Mouse (Mus musculus): ENCODE results near the gene Rap1a. TPM values are rescaled to one million over a fixed set of nuclear protein-coding genes. Genes with fewer than 3 reads are reported as not detected.
"Not testable (repeated sequence)": the region's sequence is repeated elsewhere in the genome, so short reads cannot be mapped to it uniquely, and the experiment has no call there.

The Rap1a gene
- polyA plus RNA-seq, 1 experiment, result 15.1 TPM

DNA sequence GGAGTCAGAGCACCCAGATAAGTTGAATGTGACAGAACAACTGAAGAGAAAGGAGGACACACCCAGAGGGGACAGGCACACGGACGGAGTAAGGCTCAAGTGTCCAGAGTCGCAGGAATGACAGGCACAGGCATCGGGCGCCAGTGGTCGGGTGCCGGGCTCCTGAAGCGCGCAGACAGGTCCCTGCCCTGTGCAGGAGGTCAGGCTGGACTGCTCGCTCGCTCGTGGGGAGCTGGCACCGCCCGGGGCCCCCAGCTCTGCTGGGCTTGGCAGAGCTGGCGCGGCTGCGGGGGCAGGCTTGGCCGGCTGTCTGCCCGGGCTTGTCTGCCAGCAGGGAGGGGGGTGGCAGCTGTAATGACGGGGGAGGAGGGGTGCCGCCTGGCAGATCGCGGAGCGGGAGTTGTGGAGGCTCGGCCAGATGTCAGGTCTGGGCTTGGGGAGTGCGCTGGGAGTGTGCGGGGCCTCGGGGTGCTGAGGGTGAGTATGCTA is 96.0 kb downstream of the Rap1a start:
- TF ChIP-seq CEBPB (IDR thresholded peaks at IDR 0.05; ENCODE audit: low read depth) (no peak), USF1 (IDR thresholded peaks at IDR 0.05; ENCODE audit: low read depth) (no peak), MYOG (IDR thresholded peaks at IDR 0.05; ENCODE audit: control insufficient read depth, extremely low read depth, insufficient read length) (no peak), CTCF (IDR thresholded peaks at IDR 0.05; ENCODE audit: control insufficient read depth, insufficient read depth, insufficient read length) (no peak), MYOD1 (IDR thresholded peaks at IDR 0.05; ENCODE audit: control insufficient read depth, insufficient read length, low read depth) (no peak), MAX (IDR thresholded peaks at IDR 0.05) (no peak), FOSL1 (IDR thresholded peaks at IDR 0.05; ENCODE audit: insufficient read depth, low read length, poor library complexity, severe bottlenecking) (no peak)
- Histone ChIP-seq H3K79me3 (ENCODE audit: low read depth) (peaks cover 6% of the 10 kb centered on the region), H3K79me2 (ENCODE audit: control insufficient read depth, insufficient read depth) (peaks cover 32% of the 10 kb centered on the region), H3ac (ENCODE audit: control insufficient read depth, insufficient read length, low read depth) (peak overlapping the region; percentile 82), H3K4me3 (ENCODE audit: insufficient read depth, poor library complexity, severe bottlenecking) (peak overlapping the region; percentile 36), H3K36me3 (ENCODE audit: control insufficient read depth, insufficient read depth) (no peaks in the 10 kb centered on the region), H3K27me3 (ENCODE audit: control insufficient read depth, insufficient read depth, insufficient read length) (no peaks in the 10 kb centered on the region)

- Histone ChIP-seq H3K79me3 (ENCODE audit: low read depth) (peaks cover 6% of the 10 kb centered on the region), H3K4me3 (ENCODE audit: insufficient read depth, poor library complexity, severe bottlenecking) (peak within 1 kb of the TSS; percentile 36), H3K27me3 (ENCODE audit: control insufficient read depth, insufficient read depth, insufficient read length) (no peaks in the 10 kb centered on the region), H3K36me3 (ENCODE audit: control insufficient read depth, insufficient read depth) (no peaks in the 10 kb centered on the region), H3ac (ENCODE audit: control insufficient read depth, insufficient read length, low read depth) (peak within 1 kb of the TSS; percentile 82), H3K79me2 (ENCODE audit: control insufficient read depth, insufficient read depth) (peaks cover 32% of the 10 kb centered on the region)
- no peak for TF ChIP-seq MYOG (IDR thresholded peaks at IDR 0.05; ENCODE audit: control insufficient read depth, extremely low read depth, insufficient read length)
- TF ChIP-seq MAX (IDR thresholded peaks at IDR 0.05), result peak; percentile 41
- TF ChIP-seq CEBPB (IDR thresholded peaks at IDR 0.05; ENCODE audit: low read depth), result no peak
- no peak for TF ChIP-seq FOSL1 (IDR thresholded peaks at IDR 0.05; ENCODE audit: insufficient read depth, low read length, poor library complexity, severe bottlenecking)
Measured at GRCm38 (mm10) chr3:105704031-105705008, 96.8 kb downstream of the Rap1a start, which contains the start of gene Inka2. Gene Inka2 (plus strand): TSS chr3:105704599.

- Histone ChIP-seq H3K36me3 (ENCODE audit: control insufficient read depth, insufficient read depth) (no peaks in the 10 kb centered on the region), H3ac (ENCODE audit: control insufficient read depth, insufficient read length, low read depth) (no peak overlapping the region), H3K4me3 (ENCODE audit: insufficient read depth, poor library complexity, severe bottlenecking) (no peak overlapping the region), H3K27me3 (ENCODE audit: control insufficient read depth, insufficient read depth, insufficient read length) (no peaks in the 10 kb centered on the region), H3K79me2 (ENCODE audit: control insufficient read depth, insufficient read depth) (peaks cover 30% of the 10 kb centered on the region), H3K79me3 (ENCODE audit: low read depth) (peaks cover 6% of the 10 kb centered on the region)
- TF ChIP-seq MYOG (IDR thresholded peaks at IDR 0.05; ENCODE audit: control insufficient read depth, extremely low read depth, insufficient read length) (no peak), CEBPB (IDR thresholded peaks at IDR 0.05; ENCODE audit: low read depth) (no peak), USF1 (IDR thresholded peaks at IDR 0.05; ENCODE audit: low read depth) (no peak), MAX (IDR thresholded peaks at IDR 0.05) (no peak), FOSL1 (IDR thresholded peaks at IDR 0.05; ENCODE audit: insufficient read depth, low read length, poor library complexity, severe bottlenecking) (no peak), MYOD1 (IDR thresholded peaks at IDR 0.05; ENCODE audit: control insufficient read depth, insufficient read length, low read depth) (no peak), CTCF (IDR thresholded peaks at IDR 0.05; ENCODE audit: control insufficient read depth, insufficient read depth, insufficient read length) (no peak)
Measured at GRCm38 (mm10) chr3:105703571-105703970, 97.6 kb downstream of the Rap1a start.

- no peak overlapping the region for H3K4me3 ChIP-seq (ENCODE audit: insufficient read depth, poor library complexity, severe bottlenecking)
- no peak for TF ChIP-seq MYOG (IDR thresholded peaks at IDR 0.05; ENCODE audit: control insufficient read depth, extremely low read depth, insufficient read length)
- TF ChIP-seq CTCF (IDR thresholded peaks at IDR 0.05; ENCODE audit: control insufficient read depth, insufficient read depth, insufficient read length), result no peak
- TF ChIP-seq USF1 (IDR thresholded peaks at IDR 0.05; ENCODE audit: low read depth), result no peak
- no peak for TF ChIP-seq MAX (IDR thresholded peaks at IDR 0.05)
- no peak for TF ChIP-seq CEBPB (IDR thresholded peaks at IDR 0.05; ENCODE audit: low read depth)
- TF ChIP-seq FOSL1 (IDR thresholded peaks at IDR 0.05; ENCODE audit: insufficient read depth, low read length, poor library complexity, severe bottlenecking), result no peak
- no peak for TF ChIP-seq MYOD1 (IDR thresholded peaks at IDR 0.05; ENCODE audit: control insufficient read depth, insufficient read length, low read depth)
- H3K79me3 ChIP-seq (ENCODE audit: low read depth), result peaks cover 4% of the 10 kb centered on the region
- peaks cover 5% of the 10 kb centered on the region for H3K27me3 ChIP-seq (ENCODE audit: control insufficient read depth, insufficient read depth, insufficient read length)
- H3K79me2 ChIP-seq (ENCODE audit: control insufficient read depth, insufficient read depth), result peaks cover 14% of the 10 kb centered on the region
- no peaks in the 10 kb centered on the region for H3K36me3 ChIP-seq (ENCODE audit: control insufficient read depth, insufficient read depth)
- H3ac ChIP-seq (ENCODE audit: control insufficient read depth, insufficient read length, low read depth), result no peak overlapping the region
Measured at GRCm38 (mm10) chr3:105701399-105701798, 99.7 kb downstream of the Rap1a start.

GRCm38 (mm10) chr3:105700786-105701185 is 100.3 kb downstream of the Rap1a start:
- H3K36me3 ChIP-seq (ENCODE audit: control insufficient read depth, insufficient read depth); H3K4me3 ChIP-seq (ENCODE audit: insufficient read depth, poor library complexity, severe bottlenecking); H3ac ChIP-seq (ENCODE audit: control insufficient read depth, insufficient read length, low read depth); H3K79me3 ChIP-seq (ENCODE audit: low read depth); H3K27me3 ChIP-seq (ENCODE audit: control insufficient read depth, insufficient read depth, insufficient read length); H3K79me2 ChIP-seq (ENCODE audit: control insufficient read depth, insufficient read depth): not testable (repeated sequence)
